Mouse (Mus musculus) embryonic facial prominence, embryonic 11.5 days (tissue): ENCODE measurements around the gene Gm5136. TPM values are rescaled to one million over a fixed set of nuclear protein-coding genes. Genes with fewer than 3 reads are reported as not detected.

ENCODE experiments used
- ATAC-seq: fragments of 200-750 bp; cut with Nextera tagmentation; replicated peaks from 2 replicates; pipeline ENCODE4 v1.8.0; 2017; ENCODE audit warnings: low read depth; ENCODE audit not compliant: insufficient number of reproducible peaks, low FRiP score, low TSS enrichment
- DNase-seq: peaks from one replicate; pipeline ENCODE4 v3.0.0-alpha.2; 2015; ENCODE audit warnings: low spot score
- H3K27ac ChIP-seq: fragments of 300-500 bp; sonication (generic); replicated peaks from 2 replicates; pipeline ENCODE4 v1.5.1; 2014; ENCODE audit warnings: mild to moderate bottlenecking, low read depth, low read length, control low read depth
- H3K27me3 ChIP-seq: fragments of 300-500 bp; sonication (generic); 2 replicates; pipeline ENCODE4 v1.6.1; 2014; ENCODE audit warnings: mild to moderate bottlenecking, low read length, moderate library complexity, mixed read lengths; ENCODE audit not compliant: control insufficient read depth, insufficient read depth
- H3K36me3 ChIP-seq: fragments of 300-500 bp; sonication (generic); replicated peaks from 2 replicates; pipeline ENCODE4 v1.6.1; 2014; ENCODE audit warnings: low read depth, mild to moderate bottlenecking, low read length, moderate library complexity, mixed read lengths; ENCODE audit not compliant: control insufficient read depth, insufficient read depth
- H3K4me1 ChIP-seq: fragments of 300-500 bp; sonication (generic); 2 replicates; pipeline ENCODE4 v1.6.1; 2014; ENCODE audit warnings: low read length, mixed read lengths; ENCODE audit not compliant: control insufficient read depth, insufficient read depth
- H3K4me2 ChIP-seq: fragments of 300-500 bp; sonication (generic); 2 replicates; pipeline ENCODE4 v1.6.1; 2014; ENCODE audit warnings: low read depth, mild to moderate bottlenecking, control low read depth, low read length, moderate library complexity
- H3K4me3 ChIP-seq: fragments of 300-500 bp; sonication (generic); 2 replicates; pipeline ENCODE4 v1.5.1; 2014; ENCODE audit warnings: low read depth, low read length, control low read depth
- H3K9ac ChIP-seq: fragments of 300-500 bp; sonication (generic); replicated peaks from 2 replicates; pipeline ENCODE4 v1.6.1; 2014; ENCODE audit warnings: mild to moderate bottlenecking, control low read depth, low read length
- H3K9me3 ChIP-seq: fragments of 300-500 bp; sonication (generic); replicated peaks from 2 replicates; pipeline ENCODE4 v1.6.1; 2016; ENCODE audit warnings: mild to moderate bottlenecking, low read length, inconsistent platforms, mixed read lengths; ENCODE audit not compliant: control insufficient read depth
- WGBS: fragments of 180-500 bp; shearing (Covaris S2); extraction: QIAGEN DNeasy Blood & Tissue Kit; methylation state at CpG from one replicate; pipeline ENCODE4 v1.1.7; 2014; 5-methylcytosine and 5-hydroxymethylcytosine counted together
- polyA plus RNA-seq: library from polyadenylated mRNA; unstranded; fragments of >200 nt; fragmentation: Nextera tagmentation; extraction: Ambion mirVana; gene quantifications from 2 replicates; pipeline ENCODE4 v1.2.1, GENCODE M21; 2014

Gm5136 gene
- polyA plus RNA-seq, 1 experiment from 2014 or later: not detected

GRCm38 (mm10) chr10:108658300-108658699, 41.7 kb downstream of the Gm5136 start:
- H3K27ac ChIP-seq: no peak overlapping the region
- H3K36me3 ChIP-seq: no peaks in the 10 kb centered on the region
- no peak overlapping the region for H3K9ac ChIP-seq
- H3K9me3 ChIP-seq: no peaks in the 10 kb centered on the region
- ATAC-seq (no peak), DNase-seq (no peak)
- no peaks in the 10 kb centered on the region for H3K4me1 ChIP-seq
- no peak overlapping the region for H3K4me2 ChIP-seq
- WGBS: 74% methylated on average over 2 of the region's 2 CpGs
- H3K4me3 ChIP-seq: no peak overlapping the region
- H3K27me3 ChIP-seq: no peaks in the 10 kb centered on the region

GRCm38 (mm10) chr10:108657669-108658068, 42.3 kb downstream of the Gm5136 start:
- Histone ChIP-seq H3K4me2 (no peak overlapping the region), H3K36me3 (no peaks in the 10 kb centered on the region)

GRCm38 (mm10) chr10:108656898-108657297, 43.1 kb downstream of the Gm5136 start:
- WGBS: 93% methylated on average over 4 of the region's 4 CpGs
- H3K27ac ChIP-seq: no peak overlapping the region
- no peaks in the 10 kb centered on the region for H3K4me1 ChIP-seq
- H3K36me3 ChIP-seq: no peaks in the 10 kb centered on the region
- no peak overlapping the region for H3K4me2 ChIP-seq
- no peak overlapping the region for H3K4me3 ChIP-seq
- DNase-seq (no peak), ATAC-seq (no peak)
- no peak overlapping the region for H3K9ac ChIP-seq
- no peaks in the 10 kb centered on the region for H3K27me3 ChIP-seq
- H3K9me3 ChIP-seq: no peaks in the 10 kb centered on the region

More at GRCm38 (mm10) chr10:108657669-108658068, 42.3 kb downstream of the Gm5136 start:
- H3K27ac ChIP-seq: no peak overlapping the region
- no peaks in the 10 kb centered on the region for H3K4me1 ChIP-seq
- no peak overlapping the region for H3K4me3 ChIP-seq
- DNase-seq: no peak
- H3K9ac ChIP-seq: no peak overlapping the region
- no peaks in the 10 kb centered on the region for H3K27me3 ChIP-seq
- no peaks in the 10 kb centered on the region for H3K9me3 ChIP-seq
- no peak for ATAC-seq

GRCm38 (mm10) chr10:108655074-108655473, 44.9 kb downstream of the Gm5136 start:
- Histone ChIP-seq H3K4me3 (no peak overlapping the region), H3K9me3 (no peaks in the 10 kb centered on the region), H3K36me3 (no peaks in the 10 kb centered on the region), H3K4me2 (no peak overlapping the region), H3K27ac (no peak overlapping the region), H3K4me1 (no peaks in the 10 kb centered on the region), H3K9ac (no peak overlapping the region), H3K27me3 (no peaks in the 10 kb centered on the region)
- ATAC-seq (no peak), DNase-seq (no peak)
- 96% methylated on average over 11 of the region's 11 CpGs for WGBS

- Histone ChIP-seq H3K27ac (no peak overlapping the region), H3K4me1 (no peaks in the 10 kb centered on the region), H3K36me3 (no peaks in the 10 kb centered on the region), H3K27me3 (no peaks in the 10 kb centered on the region), H3K9me3 (no peaks in the 10 kb centered on the region), H3K4me3 (no peak overlapping the region), H3K9ac (no peak overlapping the region), H3K4me2 (no peak overlapping the region)
- no peak for DNase-seq
- ATAC-seq: no peak
- WGBS: 78% methylated on average over 8 of the region's 8 CpGs
Observed at GRCm38 (mm10) chr10:108652831-108653230, 47.1 kb downstream of the Gm5136 start.

GRCm38 (mm10) chr10:108652066-108652465, 47.9 kb downstream of the Gm5136 start:
- H3K4me3 ChIP-seq: no peak overlapping the region
- 83% methylated on average over 8 of the region's 8 CpGs for WGBS
- ATAC-seq (no peak), DNase-seq (no peak)
- no peaks in the 10 kb centered on the region for H3K4me1 ChIP-seq
- no peaks in the 10 kb centered on the region for H3K27me3 ChIP-seq
- no peak overlapping the region for H3K9ac ChIP-seq
- H3K27ac ChIP-seq: no peak overlapping the region
- H3K9me3 ChIP-seq: no peaks in the 10 kb centered on the region
- H3K36me3 ChIP-seq: no peaks in the 10 kb centered on the region
- no peak overlapping the region for H3K4me2 ChIP-seq

- Histone ChIP-seq H3K9ac (no peak overlapping the region), H3K4me2 (no peak overlapping the region), H3K9me3 (no peaks in the 10 kb centered on the region), H3K4me1 (no peaks in the 10 kb centered on the region), H3K27me3 (no peaks in the 10 kb centered on the region), H3K4me3 (no peak overlapping the region), H3K27ac (no peak overlapping the region), H3K36me3 (no peaks in the 10 kb centered on the region)
- no peak for ATAC-seq
- DNase-seq: no peak
- WGBS: 75% methylated on average over 7 of the region's 7 CpGs
Observed at GRCm38 (mm10) chr10:108649174-108649573, 50.8 kb downstream of the Gm5136 start.
